In genomic region chr5:77530376-77530775, GRCm38 (mm10) we compare ENCODE assay signal across 22 mouse cellular contexts.
DNase-seq lines count a peak whose midpoint lies in the region; ATAC-seq and TF ChIP-seq lines count a peak whose summit lies in the region.
"Had no signal": no experiment of that assay in that cellular context is flagged by ENCODE, and none has a peak within 500 bp of the region (broad histone marks: within the 10 kb centered on the region; RNA-seq: fewer than 3 reads in every experiment).

No protein-coding gene starts in this region.

- no peaks in the 10 kb centered on the region for H3K9me3 ChIP-seq in midbrain, embryonic 11.5 days (ENCODE audit: control insufficient read depth, low read length)
- no peaks in the 10 kb centered on the region for H3K9me3 ChIP-seq in midbrain, embryonic 10.5 days (replicated peaks)
- H3K9me3 ChIP-seq: embryonic facial prominence, embryonic 10.5 days; forebrain, embryonic 13.5 days; heart, embryonic 15.5 days; hindbrain, embryonic 13.5 days had no signal

- no peaks in the 10 kb centered on the region for H3K27me3 ChIP-seq in midbrain, embryonic 11.5 days (ENCODE audit: control insufficient read depth, insufficient read depth, low read length)
- H3K27me3 ChIP-seq in midbrain, embryonic 10.5 days (ENCODE audit: low read depth, poor library complexity, severe bottlenecking), result no peaks in the 10 kb centered on the region
- H3K27me3 ChIP-seq: forebrain, embryonic 13.5 days; heart, embryonic 15.5 days; hindbrain, embryonic 13.5 days had no signal

- H3K27ac ChIP-seq in midbrain, embryonic 11.5 days (ENCODE audit: low read depth, low read length), result no peak overlapping the region
- no peak overlapping the region for H3K27ac ChIP-seq in midbrain, embryonic 10.5 days (replicated peaks)
- H3K27ac ChIP-seq in bone marrow macrophage, adult 2 months (ENCODE audit: insufficient read depth, low read depth, low read length), result peak overlapping the region; percentile 21; the same call in 1 of the 2 replicates
- H3K27ac ChIP-seq: embryonic facial prominence, embryonic 10.5 days; forebrain, embryonic 13.5 days; heart, adult 2 months; heart, embryonic 15.5 days; hindbrain, embryonic 13.5 days; hindbrain, postnatal 0 days had no signal

- peak; percentile 16 to 23 for DNase-seq in left cerebral cortex, adult 9 months (ENCODE audit: low spot score in 2 of 2)
- no peak for DNase-seq in left cerebral cortex, adult 11 months (ENCODE audit: low spot score)
- DNase-seq in midbrain, embryonic 11.5 days (ENCODE audit: low spot score, missing footprints), result peak; percentile 26
- no peak for DNase-seq in midbrain, embryonic 10.5 days (ENCODE audit: low spot score)
- peak; percentile 12 for DNase-seq in 3T3-L1 (ENCODE audit: low read depth, low spot score)
- DNase-seq in layer of hippocampus, adult 9-10 months (ENCODE audit: low spot score), result no peak
- DNase-seq: adrenal gland, adult 8-10 months; cerebellum, adult 18-20 months; cerebellum, adult 9-11 months; gastrocnemius, postnatal 14 days; heart, adult 2 months; heart, postnatal 14 days had no signal

- WGBS in midbrain, embryonic 11.5 days, result 81% methylated on average over 7 of the region's 7 CpGs
- 91% methylated on average over 7 of the region's 7 CpGs for WGBS in midbrain, embryonic 10.5 days

- no peak for TF ChIP-seq CTCF in bone marrow macrophage, adult 2 months (IDR thresholded peaks at IDR 0.05; ENCODE audit: low read depth, low read length)

- H3K4me3 ChIP-seq in midbrain, embryonic 11.5 days (ENCODE audit: low read depth, low read length), result no peak overlapping the region
- H3K4me3 ChIP-seq in midbrain, embryonic 10.5 days, result no peak overlapping the region
- H3K4me3 ChIP-seq in bone marrow macrophage, adult 2 months (ENCODE audit: insufficient read depth, low read length), result no peak overlapping the region
- H3K4me3 ChIP-seq: embryonic facial prominence, embryonic 10.5 days; forebrain, embryonic 13.5 days; heart, adult 2 months; heart, embryonic 15.5 days; hindbrain, embryonic 13.5 days had no signal

- H3K4me2 ChIP-seq in midbrain, embryonic 11.5 days, result no peak overlapping the region
- H3K4me2 ChIP-seq: forebrain, embryonic 13.5 days; heart, embryonic 11.5 days; heart, embryonic 15.5 days; hindbrain, embryonic 13.5 days had no signal

- no peaks in the 10 kb centered on the region for H3K36me3 ChIP-seq in midbrain, embryonic 11.5 days (ENCODE audit: control insufficient read depth, insufficient read depth, low read length)
- no peaks in the 10 kb centered on the region for H3K36me3 ChIP-seq in midbrain, embryonic 10.5 days
- H3K36me3 ChIP-seq: embryonic facial prominence, embryonic 10.5 days; G1E; heart, embryonic 15.5 days; hindbrain, embryonic 13.5 days had no signal

- no peak overlapping the region for H3K9ac ChIP-seq in midbrain, embryonic 11.5 days (ENCODE audit: low read length)
- H3K9ac ChIP-seq: forebrain, embryonic 13.5 days; forebrain, postnatal 0 days; heart, embryonic 15.5 days; hindbrain, embryonic 13.5 days had no signal

- H3K4me1 ChIP-seq in midbrain, embryonic 11.5 days (ENCODE audit: control insufficient read depth, insufficient read depth, low read length), result no peaks in the 10 kb centered on the region
- 0 out of 2 replicates have a peak, but pooled peaks cover 4% of the 10 kb centered on the region for H3K4me1 ChIP-seq in midbrain, embryonic 10.5 days
- H3K4me1 ChIP-seq in bone marrow macrophage, adult 2 months (ENCODE audit: control insufficient read depth, insufficient read depth, low read length), result peaks cover 9% of the 10 kb centered on the region
- H3K4me1 ChIP-seq: forebrain, embryonic 13.5 days; heart, embryonic 15.5 days had no signal

- TF ChIP-seq POLR2A in bone marrow macrophage, adult 2 months (IDR thresholded peaks at IDR 0.05; ENCODE audit: borderline replicate concordance, low read depth, low read length), result no peak

- ATAC-seq in midbrain, embryonic 11.5 days (ENCODE audit: low FRiP score), result no peak
- ATAC-seq: CD4-positive, CD25-positive, alpha-beta regulatory T cell, adult 4 months; forebrain, embryonic 13.5 days; forebrain, postnatal 0 days had no signal

Comparison
In these comparisons a context has a peak if more than half of its experiments do, and no peak if none do; other contexts are left out.
1. DNase-seq: peak in left cerebral cortex, adult 9 months (2 of 2), midbrain, embryonic 11.5 days (single experiment) and 3T3-L1 (single experiment); none in left cerebral cortex, adult 11 months (single experiment), midbrain, embryonic 10.5 days (single experiment) and layer of hippocampus, adult 9-10 months (single experiment).